Mouse (Mus musculus): ENCODE results near the gene Vmn2r83. TPM values are rescaled to one million over a fixed set of nuclear protein-coding genes. Genes with fewer than 3 reads are reported as not detected.
"Not testable (repeated sequence)": the region's sequence is repeated elsewhere in the genome, so short reads cannot be mapped to it uniquely, and the experiment has no call there.

Vmn2r83 gene
- not detected in 2 replicates for polyA plus RNA-seq (2014; fragmentation: Nextera tagmentation; extraction: Ambion mirVana)

GRCm38 (mm10) chr10:79468431-79468830 lies at the start of gene Vmn2r83:
TSS of gene Vmn2r83 (plus strand) at chr10:79468731.
- ATAC-seq (ENCODE audit: low FRiP score) = no peak
- Histone ChIP-seq H3K4me3 (replicated peaks; ENCODE audit: low read length) (no peak within 1 kb of the TSS), H3K27ac (no peak within 1 kb of the TSS), H3K27me3 (ENCODE audit: control insufficient read depth, insufficient read depth, low read length) (no peaks in the 10 kb centered on the region), H3K4me1 (replicated peaks; ENCODE audit: control insufficient read depth, insufficient read depth, low read length) (no peaks in the 10 kb centered on the region), H3K4me2 (replicated peaks) (no peak within 1 kb of the TSS), H3K9me3 (ENCODE audit: control insufficient read depth, low read length) (no peaks in the 10 kb centered on the region), H3K36me3 (replicated peaks; ENCODE audit: control insufficient read depth, insufficient read depth) (no peaks in the 10 kb centered on the region), H3K9ac (no peak within 1 kb of the TSS)
- DNase-seq (ENCODE audit: low spot score) = no peak

GRCm38 (mm10) chr10:79435141-79435820 lies 33.2 kb upstream of the Vmn2r83 start:
- H3K4me3 ChIP-seq (replicated peaks; ENCODE audit: low read length); H3K4me2 ChIP-seq (replicated peaks); H3K9ac ChIP-seq; DNase-seq (ENCODE audit: low spot score); H3K9me3 ChIP-seq (ENCODE audit: control insufficient read depth, low read length); H3K27ac ChIP-seq; H3K36me3 ChIP-seq (replicated peaks; ENCODE audit: control insufficient read depth, insufficient read depth); H3K4me1 ChIP-seq (replicated peaks; ENCODE audit: control insufficient read depth, insufficient read depth, low read length); ATAC-seq (ENCODE audit: low FRiP score); H3K27me3 ChIP-seq (ENCODE audit: control insufficient read depth, insufficient read depth, low read length): not testable (repeated sequence)
- WGBS = 89% methylated on average over 23 of the region's 23 CpGs

GRCm38 (mm10) chr10:79495886-79496285 lies 27.4 kb downstream of the Vmn2r83 start:
- no peak overlapping the region for H3K9ac ChIP-seq
- H3K9me3 ChIP-seq (ENCODE audit: control insufficient read depth, low read length) = no peaks in the 10 kb centered on the region
- 55% methylated on average over 3 of the region's 3 CpGs for WGBS
- no peak overlapping the region for H3K27ac ChIP-seq
- H3K4me2 ChIP-seq (replicated peaks) = no peak overlapping the region
- no peaks in the 10 kb centered on the region for H3K27me3 ChIP-seq (ENCODE audit: control insufficient read depth, insufficient read depth, low read length)
- DNase-seq (ENCODE audit: low spot score) (no peak), ATAC-seq (ENCODE audit: low FRiP score) (no peak)
- H3K4me1 ChIP-seq (replicated peaks; ENCODE audit: control insufficient read depth, insufficient read depth, low read length) = no peaks in the 10 kb centered on the region
- no peak overlapping the region for H3K4me3 ChIP-seq (replicated peaks; ENCODE audit: low read length)
- no peaks in the 10 kb centered on the region for H3K36me3 ChIP-seq (replicated peaks; ENCODE audit: control insufficient read depth, insufficient read depth)

- ATAC-seq (ENCODE audit: low FRiP score) (no peak), DNase-seq (ENCODE audit: low spot score) (no peak)
- H3K9me3 ChIP-seq (ENCODE audit: control insufficient read depth, low read length) = no peaks in the 10 kb centered on the region
- no peak overlapping the region for H3K27ac ChIP-seq
- H3K4me1 ChIP-seq (replicated peaks; ENCODE audit: control insufficient read depth, insufficient read depth, low read length) = no peaks in the 10 kb centered on the region
- H3K27me3 ChIP-seq (ENCODE audit: control insufficient read depth, insufficient read depth, low read length) = no peaks in the 10 kb centered on the region
- no peak overlapping the region for H3K9ac ChIP-seq
- 62% methylated on average over 2 of the region's 2 CpGs for WGBS
- no peaks in the 10 kb centered on the region for H3K36me3 ChIP-seq (replicated peaks; ENCODE audit: control insufficient read depth, insufficient read depth)
- H3K4me3 ChIP-seq (replicated peaks; ENCODE audit: low read length) = no peak overlapping the region
- no peak overlapping the region for H3K4me2 ChIP-seq (replicated peaks)
Measured at GRCm38 (mm10) chr10:79496701-79497288, 28.3 kb downstream of the Vmn2r83 start.

GRCm38 (mm10) chr10:79502830-79503644 lies 34.5 kb downstream of the Vmn2r83 start:
- 69% methylated on average over 6 of the region's 6 CpGs for WGBS
- Histone ChIP-seq H3K9ac (no peak overlapping the region), H3K4me1 (replicated peaks; ENCODE audit: control insufficient read depth, insufficient read depth, low read length) (no peaks in the 10 kb centered on the region), H3K9me3 (ENCODE audit: control insufficient read depth, low read length) (no peaks in the 10 kb centered on the region), H3K4me2 (replicated peaks) (no peak overlapping the region), H3K27me3 (ENCODE audit: control insufficient read depth, insufficient read depth, low read length) (no peaks in the 10 kb centered on the region), H3K36me3 (replicated peaks; ENCODE audit: control insufficient read depth, insufficient read depth) (no peaks in the 10 kb centered on the region), H3K27ac (no peak overlapping the region), H3K4me3 (replicated peaks; ENCODE audit: low read length) (no peak overlapping the region)
- no peak for DNase-seq (ENCODE audit: low spot score)
- ATAC-seq (ENCODE audit: low FRiP score) = no peak

GRCm38 (mm10) chr10:79506709-79507108 lies 38.2 kb downstream of the Vmn2r83 start:
- H3K27me3 ChIP-seq (ENCODE audit: control insufficient read depth, insufficient read depth, low read length) = no peaks in the 10 kb centered on the region
- H3K4me2 ChIP-seq (replicated peaks) = no peak overlapping the region
- no peaks in the 10 kb centered on the region for H3K36me3 ChIP-seq (replicated peaks; ENCODE audit: control insufficient read depth, insufficient read depth)
- no peak overlapping the region for H3K9ac ChIP-seq
- H3K4me3 ChIP-seq (replicated peaks; ENCODE audit: low read length) = no peak overlapping the region
- no peaks in the 10 kb centered on the region for H3K4me1 ChIP-seq (replicated peaks; ENCODE audit: control insufficient read depth, insufficient read depth, low read length)
- DNase-seq (ENCODE audit: low spot score) = no peak
- H3K27ac ChIP-seq = no peak overlapping the region
- ATAC-seq (ENCODE audit: low FRiP score) = no peak
- 87% methylated on average over 2 of the region's 2 CpGs for WGBS
- no peaks in the 10 kb centered on the region for H3K9me3 ChIP-seq (ENCODE audit: control insufficient read depth, low read length)

GRCm38 (mm10) chr10:79524433-79524832 lies 55.9 kb downstream of the Vmn2r83 start:
- Histone ChIP-seq H3K4me1 (replicated peaks; ENCODE audit: control insufficient read depth, insufficient read depth, low read length) (no peaks in the 10 kb centered on the region), H3K4me3 (replicated peaks; ENCODE audit: low read length) (no peak overlapping the region), H3K27me3 (ENCODE audit: control insufficient read depth, insufficient read depth, low read length) (no peaks in the 10 kb centered on the region), H3K9ac (no peak overlapping the region), H3K4me2 (replicated peaks) (no peak overlapping the region), H3K27ac (no peak overlapping the region), H3K9me3 (ENCODE audit: control insufficient read depth, low read length) (no peaks in the 10 kb centered on the region), H3K36me3 (replicated peaks; ENCODE audit: control insufficient read depth, insufficient read depth) (0 out of 2 replicates have a peak, but pooled peaks cover 7% of the 10 kb centered on the region)
- WGBS = 95% methylated on average over 1 of the region's 1 CpGs
- DNase-seq (ENCODE audit: low spot score) (no peak), ATAC-seq (ENCODE audit: low FRiP score) (no peak)

- no peak overlapping the region for H3K4me2 ChIP-seq (replicated peaks)
- H3K4me3 ChIP-seq (replicated peaks; ENCODE audit: low read length) = no peak overlapping the region
- H3K27ac ChIP-seq = no peak overlapping the region
- no peaks in the 10 kb centered on the region for H3K4me1 ChIP-seq (replicated peaks; ENCODE audit: control insufficient read depth, insufficient read depth, low read length)
- DNase-seq (ENCODE audit: low spot score) = no peak
- no peak for ATAC-seq (ENCODE audit: low FRiP score)
- no peak overlapping the region for H3K9ac ChIP-seq
- H3K36me3 ChIP-seq (replicated peaks; ENCODE audit: control insufficient read depth, insufficient read depth) = 0 out of 2 replicates have a peak, but pooled peaks cover 7% of the 10 kb centered on the region
- H3K9me3 ChIP-seq (ENCODE audit: control insufficient read depth, low read length) = no peaks in the 10 kb centered on the region
- WGBS = 90% methylated on average over 8 of the region's 8 CpGs
- no peaks in the 10 kb centered on the region for H3K27me3 ChIP-seq (ENCODE audit: control insufficient read depth, insufficient read depth, low read length)
Measured at GRCm38 (mm10) chr10:79525456-79526325, 57.2 kb downstream of the Vmn2r83 start.
